Comparison of ENCODE assay signal across 9 mouse cellular contexts in genomic region chr11:86958182-86958581, GRCm38 (mm10). TPM values are rescaled to one million over a fixed set of nuclear protein-coding genes. Genes with fewer than 3 reads are reported as not detected.
DNase-seq lines count a peak whose midpoint lies in the region; ATAC-seq lines count a peak whose summit lies in the region.
"Had no signal": no experiment of that assay in that cellular context is flagged by ENCODE, and none has a peak within 500 bp of the region (broad histone marks: within the 10 kb centered on the region; RNA-seq: fewer than 3 reads in every experiment).

No protein-coding gene starts in this region.

- intact Hi-C loops in left cerebral cortex, postnatal 36 days (cut with DNase I), result loop anchor here (2.0 kb wide), 1 partner anchor 13 kb away; no protein-coding TSS in a partner anchor

- 60% methylated on average over 6 of the region's 6 CpGs for WGBS in hindbrain, embryonic 13.5 days
- WGBS in hindbrain, embryonic 10.5 days, result 65% methylated on average over 6 of the region's 6 CpGs
- 13% methylated on average over 6 of the region's 6 CpGs for WGBS in heart, embryonic 16.5 days
- WGBS in liver, embryonic 16.5 days (ENCODE audit: insufficient replicate concordance), result 32% methylated on average over 6 of the region's 6 CpGs

- no peak for ATAC-seq in hindbrain, embryonic 13.5 days (ENCODE audit: low FRiP score)
- 0 out of 2 replicates have a peak, but pooled peaks have one; percentile 10 for ATAC-seq in heart, embryonic 16.5 days (replicated peaks; ENCODE audit: extremely low read depth, insufficient read depth, low FRiP score)
- no peak for ATAC-seq in liver, embryonic 16.5 days (ENCODE audit: low read depth)

- H3K9me3 ChIP-seq in hindbrain, embryonic 13.5 days, result no peaks in the 10 kb centered on the region
- H3K9me3 ChIP-seq in hindbrain, embryonic 10.5 days, result no peaks in the 10 kb centered on the region
- no peaks in the 10 kb centered on the region for H3K9me3 ChIP-seq in heart, embryonic 16.5 days (replicated peaks; ENCODE audit: control insufficient read depth, low read length)
- no peaks in the 10 kb centered on the region for H3K9me3 ChIP-seq in liver, embryonic 16.5 days (replicated peaks; ENCODE audit: control insufficient read depth, low read length)

- H3K4me1 ChIP-seq in hindbrain, embryonic 13.5 days (replicated peaks), result peaks cover 66% of the 10 kb centered on the region
- H3K4me1 ChIP-seq in hindbrain, embryonic 10.5 days (replicated peaks), result peaks cover 71% of the 10 kb centered on the region
- H3K4me1 ChIP-seq in heart, embryonic 16.5 days (ENCODE audit: control insufficient read depth, insufficient read depth, low read length), result peaks cover 89% of the 10 kb centered on the region
- peaks cover 51% of the 10 kb centered on the region for H3K4me1 ChIP-seq in liver, embryonic 16.5 days (ENCODE audit: control insufficient read depth, low read depth, low read length)

- no peak overlapping the region for H3K9ac ChIP-seq in hindbrain, embryonic 13.5 days
- H3K9ac ChIP-seq in heart, embryonic 16.5 days (ENCODE audit: low read length), result peak overlapping the region; percentile 65
- no peak overlapping the region for H3K9ac ChIP-seq in liver, embryonic 16.5 days (ENCODE audit: low read depth, low read length)
- H3K9ac ChIP-seq: liver, embryonic 14.5 days had no signal

- H3K36me3 ChIP-seq in hindbrain, embryonic 13.5 days, result no peaks in the 10 kb centered on the region
- no peaks in the 10 kb centered on the region for H3K36me3 ChIP-seq in hindbrain, embryonic 10.5 days
- no peaks in the 10 kb centered on the region for H3K36me3 ChIP-seq in heart, embryonic 16.5 days (ENCODE audit: control insufficient read depth, insufficient read depth)
- H3K36me3 ChIP-seq in liver, embryonic 16.5 days (ENCODE audit: control insufficient read depth, insufficient read depth), result no peaks in the 10 kb centered on the region

- H3K27ac ChIP-seq in hindbrain, embryonic 13.5 days, result peak overlapping the region; percentile 52; the same call in 1 of the 2 replicates
- no peak overlapping the region for H3K27ac ChIP-seq in hindbrain, embryonic 10.5 days
- peak overlapping the region; percentile 96 for H3K27ac ChIP-seq in heart, embryonic 16.5 days (ENCODE audit: low read length)
- H3K27ac ChIP-seq in liver, embryonic 16.5 days (ENCODE audit: low read length), result peak overlapping the region; percentile 37; the same call in 1 of the 2 replicates
- H3K27ac ChIP-seq: liver, embryonic 14.5 days had no signal

- H3K4me3 ChIP-seq in hindbrain, embryonic 13.5 days, result no peak overlapping the region
- H3K4me3 ChIP-seq in hindbrain, embryonic 10.5 days, result no peak overlapping the region
- no peak overlapping the region; the same call in 1 of the 2 replicates for H3K4me3 ChIP-seq in heart, embryonic 16.5 days (ENCODE audit: low read length)
- no peak overlapping the region for H3K4me3 ChIP-seq in liver, embryonic 16.5 days (ENCODE audit: low read depth, low read length)

- no peak overlapping the region for H3K4me2 ChIP-seq in hindbrain, embryonic 13.5 days
- H3K4me2 ChIP-seq in heart, embryonic 16.5 days (ENCODE audit: low read depth, low read length), result peak overlapping the region; percentile 24; the same call in 1 of the 2 replicates
- no peak overlapping the region for H3K4me2 ChIP-seq in liver, embryonic 16.5 days (ENCODE audit: low read depth, low read length)

- no peak for DNase-seq in hindbrain, embryonic 10.5 days (ENCODE audit: low spot score)
- peak; percentile 62 to 71 for DNase-seq in cerebellum, adult 18-20 months
- no peak for DNase-seq in left cerebral cortex, postnatal 36 days (ENCODE audit: low spot score in 2 of 2)
- DNase-seq in ovary, postnatal 14 days (ENCODE audit: low spot score), result no peak
- no peak for DNase-seq in urinary bladder, adult 2 months (ENCODE audit: low spot score)

- no peaks in the 10 kb centered on the region for H3K27me3 ChIP-seq in hindbrain, embryonic 13.5 days
- H3K27me3 ChIP-seq in hindbrain, embryonic 10.5 days (ENCODE audit: insufficient read depth, poor library complexity, severe bottlenecking), result no peaks in the 10 kb centered on the region
- H3K27me3 ChIP-seq in heart, embryonic 16.5 days (ENCODE audit: control insufficient read depth, insufficient read depth, low read length), result no peaks in the 10 kb centered on the region
- no peaks in the 10 kb centered on the region for H3K27me3 ChIP-seq in liver, embryonic 16.5 days (ENCODE audit: control insufficient read depth, insufficient read depth, low read depth, low read length)

RNA-seq across cellular contexts. Expression of gene Ypel2, which starts 35.3 kb away (rescaled TPM):
- polyA plus RNA-seq in hindbrain, embryonic 13.5 days (2015; fragmentation: Nextera tagmentation; extraction: Ambion mirVana), result 4.7 and 5.0 TPM in 2 replicates
- 4.2 and 4.3 TPM in 2 replicates for polyA plus RNA-seq in hindbrain, embryonic 10.5 days (2016; fragmentation: Nextera tagmentation; extraction: Ambion mirVana)
- 22.5 and 24.2 TPM in 2 replicates for polyA plus RNA-seq in heart, embryonic 16.5 days (2015; fragmentation: Nextera tagmentation; extraction: Ambion mirVana)
- 1.8 and 2.4 TPM in 2 replicates for polyA plus RNA-seq in liver, embryonic 16.5 days (2015; fragmentation: Nextera tagmentation; extraction: Ambion mirVana)
- 10 to 100 TPM; 47.5 to 52.3 TPM for total RNA-seq in left cerebral cortex, postnatal 36 days (2021)
- 21.6 and 21.8 TPM in 2 replicates for polyA plus RNA-seq in urinary bladder, adult 2 months (2012; rRNA removed)

Comparison
In these comparisons a context has a peak if more than half of its experiments do, and no peak if none do; other contexts are left out.
1. DNase-seq: peak in cerebellum, adult 18-20 months (2 of 2); none in hindbrain, embryonic 10.5 days (single experiment), left cerebral cortex, postnatal 36 days (0 of 2), ovary, postnatal 14 days (single experiment) and urinary bladder, adult 2 months (single experiment).